Mouse (Mus musculus): Measurements from ENCODE around the gene Snd1. TPM values are rescaled to one million over a fixed set of nuclear protein-coding genes. Genes with fewer than 3 reads are reported as not detected.

Gene Snd1
- polyA plus RNA-seq, 1 experiment, result 155 TPM

GRCm38 (mm10) chr6:28471284-28472035, 3.5 kb upstream of the Snd1 start:
- H3K79me2 ChIP-seq (ENCODE audit: control insufficient read depth, insufficient read depth), result no peaks in the 10 kb centered on the region
- H3K27me3 ChIP-seq (ENCODE audit: control insufficient read depth, insufficient read depth, insufficient read length), result no peaks in the 10 kb centered on the region
- no peak overlapping the region for H3K4me3 ChIP-seq (ENCODE audit: insufficient read depth, poor library complexity, severe bottlenecking)
- no peak overlapping the region for H3ac ChIP-seq (ENCODE audit: control insufficient read depth, insufficient read length, low read depth)
- H3K79me3 ChIP-seq (ENCODE audit: low read depth), result no peaks in the 10 kb centered on the region
- TF ChIP-seq MYOD1 (IDR thresholded peaks at IDR 0.05; ENCODE audit: control insufficient read depth, insufficient read length, low read depth) (peak; percentile 92), FOSL1 (IDR thresholded peaks at IDR 0.05; ENCODE audit: insufficient read depth, low read length, poor library complexity, severe bottlenecking) (peak; percentile 42), MAX (IDR thresholded peaks at IDR 0.05) (peak; percentile 23), MYOG (IDR thresholded peaks at IDR 0.05; ENCODE audit: control insufficient read depth, extremely low read depth, insufficient read length) (no peak)
- no peaks in the 10 kb centered on the region for H3K36me3 ChIP-seq (ENCODE audit: control insufficient read depth, insufficient read depth)

DNA sequence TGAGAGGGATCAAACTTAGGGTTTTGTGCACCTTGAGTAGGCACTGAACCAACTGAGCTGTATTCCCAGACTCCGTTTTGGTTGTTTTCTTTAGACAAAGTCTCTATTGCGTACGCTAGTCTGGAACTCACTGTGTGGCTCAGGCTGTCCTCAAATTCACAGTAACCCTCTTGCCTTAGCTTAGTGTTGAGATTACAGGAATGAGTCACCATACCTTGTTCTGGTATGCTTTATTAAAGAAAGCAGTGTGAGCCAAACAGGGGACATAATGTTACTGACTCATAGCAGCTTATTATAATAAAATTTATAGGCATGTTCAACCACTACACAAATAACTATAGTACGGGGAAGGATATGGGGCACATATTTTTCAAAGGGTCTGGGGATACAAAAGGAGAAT, 728 bp upstream of the Snd1 start:
- Histone ChIP-seq H3K79me3 (ENCODE audit: low read depth) (no peaks in the 10 kb centered on the region), H3K79me2 (ENCODE audit: control insufficient read depth, insufficient read depth) (no peaks in the 10 kb centered on the region), H3ac (ENCODE audit: control insufficient read depth, insufficient read length, low read depth) (no peak overlapping the region), H3K36me3 (ENCODE audit: control insufficient read depth, insufficient read depth) (no peaks in the 10 kb centered on the region), H3K4me3 (ENCODE audit: insufficient read depth, poor library complexity, severe bottlenecking) (no peak overlapping the region), H3K27me3 (ENCODE audit: control insufficient read depth, insufficient read depth, insufficient read length) (no peaks in the 10 kb centered on the region)
- TF ChIP-seq MYOD1 (IDR thresholded peaks at IDR 0.05; ENCODE audit: control insufficient read depth, insufficient read length, low read depth), result peak; percentile 10
- peak; percentile 74 for TF ChIP-seq FOSL1 (IDR thresholded peaks at IDR 0.05; ENCODE audit: insufficient read depth, low read length, poor library complexity, severe bottlenecking)
- no peak for TF ChIP-seq MYOG (IDR thresholded peaks at IDR 0.05; ENCODE audit: control insufficient read depth, extremely low read depth, insufficient read length)
- TF ChIP-seq CEBPB (IDR thresholded peaks at IDR 0.05; ENCODE audit: low read depth), result peak; percentile 35

DNA sequence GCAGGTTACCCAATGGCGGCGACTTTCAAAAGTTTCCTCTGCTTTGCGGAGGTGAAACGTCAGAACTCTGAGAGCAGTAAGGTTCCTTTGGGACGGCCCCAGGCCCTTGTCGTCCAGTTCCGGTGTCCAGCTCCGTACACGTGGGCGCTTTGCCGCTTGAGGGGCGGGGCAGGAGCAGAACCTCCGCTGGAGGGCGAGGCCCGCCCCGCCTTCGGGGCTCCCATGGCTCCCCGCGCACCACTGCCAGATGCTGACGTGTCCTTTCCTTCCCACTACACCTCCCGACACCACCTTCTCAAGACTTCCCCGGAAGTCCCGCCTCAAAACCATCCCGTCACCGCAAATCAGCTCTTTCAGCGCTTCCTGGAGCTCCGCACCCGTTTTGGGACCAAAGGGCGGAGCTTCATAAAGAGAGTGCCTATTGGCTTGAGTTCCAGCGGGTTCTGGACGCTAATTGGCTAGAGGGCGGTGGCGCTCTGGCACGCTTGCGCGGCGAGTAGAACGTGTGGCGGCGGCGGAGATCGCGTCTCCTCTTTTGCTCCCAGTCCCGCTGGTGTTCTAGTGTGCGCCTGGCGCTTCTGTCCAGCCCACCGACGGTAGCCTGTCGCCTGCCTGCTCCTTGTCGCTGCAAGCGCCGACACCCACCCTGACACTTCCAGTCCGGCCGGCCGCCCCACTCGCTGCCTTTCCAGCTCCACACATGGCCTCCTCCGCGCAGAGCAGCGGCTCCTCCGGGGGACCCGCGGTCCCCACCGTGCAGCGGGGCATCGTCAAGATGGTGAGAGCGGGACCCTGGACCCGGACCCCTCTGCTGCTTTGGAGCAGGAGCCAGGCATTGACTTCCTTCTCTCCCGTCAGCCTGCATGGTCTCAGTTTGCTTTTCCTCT, 5.2 kb downstream of the Snd1 start:
- Histone ChIP-seq H3K27me3 (ENCODE audit: control insufficient read depth, insufficient read depth, insufficient read length) (no peaks in the 10 kb centered on the region), H3ac (ENCODE audit: control insufficient read depth, insufficient read length, low read depth) (peak overlapping the region; percentile 96), H3K36me3 (ENCODE audit: control insufficient read depth, insufficient read depth) (peaks cover 31% of the 10 kb centered on the region), H3K79me2 (ENCODE audit: control insufficient read depth, insufficient read depth) (peaks cover 50% of the 10 kb centered on the region), H3K4me3 (ENCODE audit: insufficient read depth, poor library complexity, severe bottlenecking) (peak overlapping the region; percentile 92), H3K79me3 (ENCODE audit: low read depth) (peaks cover 48% of the 10 kb centered on the region)
- no peak for TF ChIP-seq CEBPB (IDR thresholded peaks at IDR 0.05; ENCODE audit: low read depth)
- peak; percentile 92 for TF ChIP-seq MAX (IDR thresholded peaks at IDR 0.05)
- TF ChIP-seq FOSL1 (IDR thresholded peaks at IDR 0.05; ENCODE audit: insufficient read depth, low read length, poor library complexity, severe bottlenecking), result no peak
- TF ChIP-seq MYOD1 (IDR thresholded peaks at IDR 0.05; ENCODE audit: control insufficient read depth, insufficient read length, low read depth), result no peak

- TF ChIP-seq MYOG (IDR thresholded peaks at IDR 0.05; ENCODE audit: control insufficient read depth, extremely low read depth, insufficient read length), result no peak
- no peak for TF ChIP-seq MYOD1 (IDR thresholded peaks at IDR 0.05; ENCODE audit: control insufficient read depth, insufficient read length, low read depth)
- TF ChIP-seq USF1 (IDR thresholded peaks at IDR 0.05; ENCODE audit: low read depth), result no peak
- no peak for TF ChIP-seq MAX (IDR thresholded peaks at IDR 0.05)
- no peak for TF ChIP-seq CTCF (IDR thresholded peaks at IDR 0.05; ENCODE audit: control insufficient read depth, insufficient read depth, insufficient read length)
- TF ChIP-seq CEBPB (IDR thresholded peaks at IDR 0.05; ENCODE audit: low read depth), result no peak
- no peak for TF ChIP-seq FOSL1 (IDR thresholded peaks at IDR 0.05; ENCODE audit: insufficient read depth, low read length, poor library complexity, severe bottlenecking)
- Histone ChIP-seq H3K27me3 (ENCODE audit: control insufficient read depth, insufficient read depth, insufficient read length) (no peaks in the 10 kb centered on the region), H3K79me3 (ENCODE audit: low read depth) (peaks cover 56% of the 10 kb centered on the region), H3K4me3 (ENCODE audit: insufficient read depth, poor library complexity, severe bottlenecking) (peak overlapping the region; percentile 92), H3K79me2 (ENCODE audit: control insufficient read depth, insufficient read depth) (peaks cover 58% of the 10 kb centered on the region), H3K36me3 (ENCODE audit: control insufficient read depth, insufficient read depth) (peaks cover 37% of the 10 kb centered on the region), H3ac (ENCODE audit: control insufficient read depth, insufficient read length, low read depth) (peak overlapping the region; percentile 96)
Measured at GRCm38 (mm10) chr6:28480752-28481492, 6.0 kb downstream of the Snd1 start.

GRCm38 (mm10) chr6:28482711-28483315, 7.9 kb downstream of the Snd1 start:
- no peaks in the 10 kb centered on the region for H3K27me3 ChIP-seq (ENCODE audit: control insufficient read depth, insufficient read depth, insufficient read length)
- TF ChIP-seq CEBPB (IDR thresholded peaks at IDR 0.05; ENCODE audit: low read depth), result peak; percentile 54
- no peak for TF ChIP-seq CTCF (IDR thresholded peaks at IDR 0.05; ENCODE audit: control insufficient read depth, insufficient read depth, insufficient read length)
- peak; percentile 55 for TF ChIP-seq USF1 (IDR thresholded peaks at IDR 0.05; ENCODE audit: low read depth)
- H3ac ChIP-seq (ENCODE audit: control insufficient read depth, insufficient read length, low read depth), result no peak overlapping the region
- peaks cover 77% of the 10 kb centered on the region for H3K79me2 ChIP-seq (ENCODE audit: control insufficient read depth, insufficient read depth)
- peaks cover 49% of the 10 kb centered on the region for H3K36me3 ChIP-seq (ENCODE audit: control insufficient read depth, insufficient read depth)
- no peak overlapping the region for H3K4me3 ChIP-seq (ENCODE audit: insufficient read depth, poor library complexity, severe bottlenecking)
- peaks cover 73% of the 10 kb centered on the region for H3K79me3 ChIP-seq (ENCODE audit: low read depth)

Data from C2C12 (cell line).